Comparison of ENCODE assay signal across 8 mouse cellular contexts in the genomic region with DNA sequence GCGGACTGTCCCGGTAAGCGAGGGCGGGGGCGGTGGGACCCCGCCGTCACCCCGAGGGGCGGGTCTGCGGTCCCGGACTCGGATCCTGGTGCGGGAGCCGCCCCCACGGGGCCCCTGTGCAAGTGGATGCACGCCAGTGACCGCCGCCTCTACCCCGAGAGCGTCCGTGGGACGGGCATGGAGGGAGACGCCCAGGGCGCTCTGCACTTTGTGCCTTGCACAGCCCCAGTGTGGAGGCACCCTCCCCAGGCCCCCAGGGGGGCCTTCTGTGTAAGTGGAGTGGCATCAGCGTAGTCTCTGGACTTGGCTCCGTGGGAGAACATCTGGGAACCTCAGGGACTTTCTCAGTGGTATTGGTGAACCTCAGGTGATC. TPM values are rescaled to one million over a fixed set of nuclear protein-coding genes. Genes with fewer than 3 reads are reported as not detected.
DNase-seq lines count a peak whose midpoint lies in the region; ATAC-seq lines count a peak whose summit lies in the region.

No protein-coding gene starts in this region.

- peaks cover 22% of the 10 kb centered on the region for H3K4me1 ChIP-seq in hindbrain, embryonic 15.5 days (replicated peaks)
- H3K4me1 ChIP-seq in midbrain, embryonic 14.5 days (ENCODE audit: control insufficient read depth, insufficient read depth, low read length) = peaks cover 4% of the 10 kb centered on the region; the same call in 1 of the 2 replicates

- H3K4me2 ChIP-seq in hindbrain, embryonic 15.5 days = peak overlapping the region; percentile 93
- H3K4me2 ChIP-seq in midbrain, embryonic 14.5 days (ENCODE audit: low read length) = peak overlapping the region; percentile 78

- WGBS in hindbrain, embryonic 15.5 days = 3% methylated on average over 25 of the region's 26 CpGs
- 2% methylated on average over 26 of the region's 26 CpGs for WGBS in midbrain, embryonic 14.5 days

- H3K27me3 ChIP-seq in hindbrain, embryonic 15.5 days = peaks cover 5% of the 10 kb centered on the region
- H3K27me3 ChIP-seq in midbrain, embryonic 14.5 days (ENCODE audit: control insufficient read depth, insufficient read depth, low read length) = no peaks in the 10 kb centered on the region

- no peaks in the 10 kb centered on the region for H3K36me3 ChIP-seq in hindbrain, embryonic 15.5 days
- no peaks in the 10 kb centered on the region for H3K36me3 ChIP-seq in midbrain, embryonic 14.5 days (ENCODE audit: control insufficient read depth, insufficient read depth, low read length)

- peak overlapping the region; percentile 84 for H3K27ac ChIP-seq in hindbrain, embryonic 15.5 days (replicated peaks)
- peak overlapping the region; percentile 76 for H3K27ac ChIP-seq in midbrain, embryonic 14.5 days (replicated peaks; ENCODE audit: low read depth, low read length)

- H3K9me3 ChIP-seq in hindbrain, embryonic 15.5 days = no peaks in the 10 kb centered on the region
- H3K9me3 ChIP-seq in midbrain, embryonic 14.5 days (ENCODE audit: control insufficient read depth, low read length) = no peaks in the 10 kb centered on the region

- no peak for DNase-seq in cerebellum, postnatal 25 days
- DNase-seq in ovary, postnatal 36 days (ENCODE audit: low spot score) = peak; percentile 16
- no peak for DNase-seq in ovary, postnatal 10 days (ENCODE audit: low spot score)
- DNase-seq in midbrain, embryonic 14.5 days = no peak
- DNase-seq in spleen, postnatal 4 days (ENCODE audit: low spot score in 2 of 2) = no peak
- no peak for DNase-seq in frontal cortex, postnatal 14 days (ENCODE audit: low spot score in 2 of 2)

- H3K4me3 ChIP-seq in hindbrain, embryonic 15.5 days = peak overlapping the region; percentile 85
- H3K4me3 ChIP-seq in midbrain, embryonic 14.5 days (replicated peaks; ENCODE audit: low read depth, low read length) = peak overlapping the region; percentile 66

- peak overlapping the region; percentile 94 for H3K9ac ChIP-seq in hindbrain, embryonic 15.5 days
- peak overlapping the region; percentile 89 for H3K9ac ChIP-seq in midbrain, embryonic 14.5 days (replicated peaks; ENCODE audit: low read length)

- ATAC-seq in cerebellum, adult (ENCODE audit: insufficient number of reproducible peaks, low FRiP score, low TSS enrichment) = peak; percentile 33; the same call in 1 of the 2 replicates
- peak; percentile 67 for ATAC-seq in hindbrain, embryonic 15.5 days (ENCODE audit: low FRiP score, low read depth)
- peak; percentile 68 for ATAC-seq in midbrain, embryonic 14.5 days (ENCODE audit: low FRiP score, low TSS enrichment)

RNA-seq across cellular contexts. Expression of gene Phf24, which starts 0.9 kb away (rescaled TPM):
- 39.3 and 39.7 TPM in 2 replicates for polyA plus RNA-seq in hindbrain, embryonic 15.5 days (2015; fragmentation: Nextera tagmentation; extraction: Ambion mirVana)
- 33.2 and 33.9 TPM in 2 replicates for polyA plus RNA-seq in midbrain, embryonic 14.5 days (2014; fragmentation: Nextera tagmentation; extraction: Ambion mirVana)

RNA-seq across cellular contexts. Expression of gene Dnajb5, which starts 32.2 kb away (rescaled TPM):
- 36.7 and 46.3 TPM in 2 replicates for polyA plus RNA-seq in hindbrain, embryonic 15.5 days (2015; fragmentation: Nextera tagmentation; extraction: Ambion mirVana)
- polyA plus RNA-seq in midbrain, embryonic 14.5 days (2014; fragmentation: Nextera tagmentation; extraction: Ambion mirVana) = 45.0 and 88.7 TPM in 2 replicates

RNA-seq across cellular contexts. Expression of gene Fam205c, which starts 43.4 kb away (rescaled TPM):
- 1.6 and 1.8 TPM in 2 replicates for polyA plus RNA-seq in hindbrain, embryonic 15.5 days (2015; fragmentation: Nextera tagmentation; extraction: Ambion mirVana)
- polyA plus RNA-seq in midbrain, embryonic 14.5 days (2014; fragmentation: Nextera tagmentation; extraction: Ambion mirVana) = 1.6 and 2.0 TPM in 2 replicates

RNA-seq across cellular contexts. Expression of gene 1700022I11Rik, which starts 52.0 kb away (rescaled TPM):
- 0.41 and 0.68 TPM in 2 replicates for polyA plus RNA-seq in hindbrain, embryonic 15.5 days (2015; fragmentation: Nextera tagmentation; extraction: Ambion mirVana)
- polyA plus RNA-seq in midbrain, embryonic 14.5 days (2014; fragmentation: Nextera tagmentation; extraction: Ambion mirVana) = 0.38 and 0.80 TPM in 2 replicates
